Mouse (Mus musculus) urinary bladder, postnatal 25 days (tissue): ENCODE measurements around the gene Olfr134.
"Not testable (repeated sequence)": the region's sequence is repeated elsewhere in the genome, so short reads cannot be mapped to it uniquely, and the experiment has no call there.

Experiments used
- DNase-seq: peaks from one replicate; pipeline ENCODE4 v3.0.0; 2022; ENCODE audit warnings: low spot score

Olfr134 gene

DNA sequence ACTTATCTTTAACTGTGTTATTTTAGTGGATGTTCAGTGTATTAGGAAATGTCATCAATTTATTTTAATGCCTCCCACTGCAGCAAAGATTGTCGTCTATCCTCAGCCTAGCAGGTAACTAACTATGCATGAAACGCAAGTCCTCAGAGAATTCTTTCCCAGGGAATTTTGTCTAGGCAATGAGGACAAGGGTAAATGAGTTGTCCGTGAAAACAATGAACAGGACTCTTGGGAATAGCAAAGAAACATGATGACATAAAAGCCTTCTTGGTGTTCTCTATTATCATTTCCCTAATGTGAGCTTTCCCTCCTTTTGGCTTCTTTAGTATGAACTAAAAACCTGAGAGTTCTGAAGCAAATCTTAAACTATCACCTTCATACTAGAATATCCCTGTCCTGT is at the start of gene Olfr134:
TSS of gene Olfr134 (plus strand) at position 301 of the 400 bp plus-strand sequence.
- no peak for DNase-seq

- DNase-seq: not testable (repeated sequence)
Observed at GRCm38 (mm10) chr17:38124199-38124598, 47.0 kb upstream of the Olfr134 start.

DNA sequence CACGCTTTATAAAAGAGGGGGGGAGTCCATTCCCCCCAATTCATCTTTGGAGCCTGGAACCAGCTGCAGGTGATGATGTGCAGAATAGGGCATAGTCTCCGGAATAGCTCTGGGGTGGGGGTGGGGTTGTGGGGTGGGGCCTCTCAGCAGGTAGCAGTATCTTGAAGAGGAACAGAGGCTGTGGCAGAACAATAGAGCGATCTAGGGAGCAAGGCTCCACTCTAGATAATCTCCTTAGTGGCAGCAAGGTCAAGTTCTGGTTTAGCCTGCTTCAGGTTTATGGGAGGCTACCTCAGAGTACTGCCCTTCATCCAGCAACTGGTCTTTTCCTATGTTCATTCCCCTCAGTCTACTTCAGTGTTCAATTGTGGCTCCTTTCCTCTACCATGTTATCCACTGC is 45.8 kb upstream of the Olfr134 start:
- DNase-seq: not testable (repeated sequence)

- no peak for DNase-seq
Observed at GRCm38 (mm10) chr17:38134426-38134825, 36.8 kb upstream of the Olfr134 start, which contains the start of gene Olfr132. Gene Olfr132, minus strand, starts transcription at chr17:38134526.

DNA sequence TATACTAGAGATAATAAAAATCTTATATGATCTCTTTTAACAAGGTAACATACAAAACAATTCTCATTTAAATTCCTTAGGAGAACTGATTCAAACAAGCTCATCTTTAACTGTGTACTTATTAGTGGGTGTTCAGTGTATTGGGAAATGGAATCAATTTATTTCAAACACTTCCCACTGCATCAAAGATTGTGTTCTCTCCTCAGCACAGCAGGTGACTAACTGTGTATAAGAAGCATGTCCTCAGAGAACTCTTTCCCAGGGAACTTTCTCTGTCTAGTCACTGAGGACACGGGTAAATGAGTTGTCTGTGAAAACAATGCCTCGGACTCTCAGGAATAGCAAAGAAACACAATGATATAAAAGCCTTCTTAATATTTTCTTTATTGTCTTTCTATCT is 26.2 kb upstream of the Olfr134 start, which contains the start of gene Olfr133:
TSS of gene Olfr133 (plus strand) at position 301 of the 400 bp plus-strand sequence.
- no peak for DNase-seq

GRCm38 (mm10) chr17:38204035-38204434 is 32.8 kb downstream of the Olfr134 start, which contains the start of gene Olfr135:
Gene Olfr135, plus strand, starts transcription at chr17:38204335.
- DNase-seq: no peak
